Mouse (Mus musculus): Measurements from ENCODE around the gene Gpr157.

The Gpr157 gene

DNA sequence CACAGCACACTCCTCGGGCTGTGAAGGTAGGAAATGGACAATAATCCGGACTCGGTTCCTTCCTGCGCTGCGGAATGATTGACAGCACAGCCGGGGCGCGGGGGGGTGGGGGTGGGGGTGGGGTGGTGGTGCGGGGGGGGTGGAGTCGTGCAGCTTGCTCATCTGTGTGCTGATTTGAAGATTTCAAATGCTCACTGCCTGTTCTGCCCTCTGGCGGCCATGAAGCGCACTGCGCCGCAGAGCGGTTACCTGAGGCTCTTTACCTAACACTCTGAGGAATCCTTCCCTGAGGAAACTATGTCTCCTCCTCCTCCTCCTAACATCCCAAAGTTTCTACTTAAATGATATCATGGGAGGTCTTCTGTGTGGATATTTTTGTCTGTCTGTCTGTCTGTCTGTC is 25.7 kb downstream of the Gpr157 start:
- peak; percentile 79 to 80 for DNase-seq

DNA sequence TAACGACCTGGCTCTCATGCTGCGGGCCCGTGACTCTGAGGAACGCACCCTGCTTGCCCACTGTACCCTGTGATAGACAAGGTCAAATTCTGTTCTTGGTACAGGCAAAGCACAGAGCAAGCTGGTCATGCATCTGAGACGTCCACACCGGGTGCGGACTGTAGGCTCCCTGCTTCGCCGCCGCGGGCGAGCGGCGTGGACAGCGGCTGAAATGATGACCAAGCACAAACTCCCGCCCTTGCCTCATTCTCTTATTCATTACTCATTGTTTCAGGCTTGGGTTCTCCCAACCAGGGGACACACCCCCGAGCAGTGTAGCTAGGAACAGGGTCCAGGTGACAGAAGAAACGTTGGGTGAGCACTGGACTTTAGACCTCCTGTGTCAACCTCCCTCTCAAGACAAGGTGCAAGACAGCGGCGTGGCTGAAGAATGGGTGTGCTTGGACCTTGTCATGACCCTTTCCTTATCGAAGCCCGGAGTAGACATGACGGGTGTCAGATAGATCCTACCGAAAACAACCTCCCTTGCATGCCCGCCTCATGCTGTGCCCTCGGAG is 27.4 kb downstream of the Gpr157 start:
- DNase-seq = no peak

DNA sequence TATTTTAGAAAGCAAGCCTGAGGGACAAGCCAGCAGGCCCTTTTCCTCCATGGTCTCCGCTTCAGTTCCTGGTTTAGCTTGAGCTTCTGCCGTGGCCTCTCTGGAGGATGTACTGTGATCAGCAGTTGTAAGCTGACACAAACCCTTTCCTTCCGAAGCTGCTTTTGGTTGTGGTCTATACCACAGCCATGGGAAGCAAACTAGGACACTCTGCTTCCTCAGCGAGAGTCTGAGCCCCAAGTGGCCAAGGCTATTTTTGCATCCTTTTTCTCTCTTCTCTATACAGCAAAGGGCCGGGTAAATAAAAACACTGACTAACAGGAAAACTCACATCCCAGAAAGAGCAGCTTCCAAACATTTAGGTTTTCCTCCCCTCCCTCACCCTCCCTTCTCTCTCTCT is 30.1 kb downstream of the Gpr157 start:
- no peak for DNase-seq

DNA sequence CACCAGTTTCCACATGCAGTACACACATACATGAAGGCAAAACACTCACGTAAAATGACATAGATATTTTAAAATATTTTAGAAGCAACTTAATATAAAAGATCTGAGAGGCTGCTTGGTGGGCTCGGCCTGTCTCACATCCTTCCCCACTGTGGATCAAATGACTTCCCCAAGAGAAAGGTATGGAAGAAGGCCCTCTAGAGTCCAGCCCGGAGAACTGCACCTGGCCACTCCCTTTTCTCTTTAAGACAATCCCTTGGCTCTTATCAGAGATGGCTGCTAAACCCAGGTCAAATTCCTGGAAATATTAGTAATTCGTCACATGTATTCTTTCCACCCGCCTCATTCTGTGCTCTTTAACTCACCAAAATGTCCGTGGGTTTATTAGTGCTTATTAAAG is 31.0 kb downstream of the Gpr157 start:
- peak in 1 of 2 experiments; percentile 14 for DNase-seq

DNA sequence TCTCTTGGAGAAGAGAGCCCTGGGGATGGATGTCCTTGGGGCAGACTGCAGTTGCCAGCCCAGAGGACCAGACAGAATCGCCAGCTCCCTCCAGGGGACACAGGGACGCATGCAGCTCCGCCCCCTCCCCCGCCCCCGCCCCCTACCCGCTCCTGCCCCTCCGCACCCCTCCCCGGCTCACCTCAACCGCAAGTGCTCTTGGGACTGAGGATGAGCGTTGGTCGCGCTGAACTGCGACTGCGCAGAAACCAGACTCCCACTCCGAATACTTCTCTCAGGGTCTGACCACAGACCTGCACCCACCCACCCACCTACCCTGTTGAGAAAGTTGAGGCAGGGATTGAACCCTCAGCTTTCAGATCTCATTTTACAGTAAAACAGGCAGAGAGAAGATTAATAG is 31.9 kb downstream of the Gpr157 start, which contains the start of gene Slc2a5:
Slc2a5 (plus strand) TSS at position 229 of the 400 bp plus-strand sequence.
- no peak for DNase-seq

DNA sequence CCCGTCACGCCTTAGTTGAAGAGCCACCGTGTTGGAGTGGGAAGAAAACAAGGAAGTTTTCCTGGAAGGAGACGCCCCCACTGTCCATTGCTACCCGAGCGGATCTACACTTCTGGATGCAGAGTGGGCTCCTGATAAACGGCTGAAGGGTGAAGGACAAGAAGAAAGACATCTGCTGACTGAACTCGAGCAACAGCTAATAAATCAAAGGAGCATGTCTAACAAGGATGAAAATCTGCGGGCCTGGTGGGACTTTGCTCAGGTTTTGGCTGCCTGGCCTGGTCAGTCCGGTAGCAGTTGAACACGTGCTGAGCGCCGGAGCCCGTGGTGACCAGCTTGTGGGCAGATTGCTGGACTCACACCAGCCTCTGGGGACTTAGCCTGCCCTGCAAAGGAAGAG is 32.5 kb downstream of the Gpr157 start:
- no peak for DNase-seq

DNA sequence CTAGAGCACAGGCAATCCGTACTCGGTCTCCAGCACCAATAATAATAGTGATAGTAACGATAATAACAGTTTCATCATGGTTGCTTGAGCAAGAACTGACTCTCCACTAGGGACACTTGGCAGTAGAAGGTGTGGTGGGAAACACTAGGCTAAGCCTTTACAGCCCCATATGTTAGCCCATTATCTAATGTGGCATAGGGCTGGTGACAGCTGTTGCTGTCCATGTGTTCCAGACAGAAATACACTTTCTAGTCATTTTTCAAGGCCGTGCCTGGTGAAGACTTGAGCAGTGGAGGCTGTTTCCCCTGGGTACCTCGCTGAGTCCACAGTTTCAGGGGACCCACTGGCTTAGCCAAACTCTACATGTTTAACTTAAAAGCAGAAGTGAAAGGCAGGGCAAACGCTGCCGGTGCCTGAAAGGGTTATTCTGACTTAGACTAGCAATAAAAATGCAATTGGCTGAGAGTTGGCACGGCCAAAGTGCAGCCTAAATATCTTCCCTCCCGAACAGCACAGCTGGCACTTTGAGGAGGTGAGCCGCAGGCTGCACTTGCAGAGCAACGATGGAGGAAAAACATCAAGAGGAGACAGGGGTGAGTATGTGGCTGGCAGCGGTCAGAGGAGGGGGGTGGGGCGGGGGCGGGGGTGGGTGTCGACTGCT is 33.1 kb downstream of the Gpr157 start:
- DNase-seq = peak; percentile 63 to 65

DNA sequence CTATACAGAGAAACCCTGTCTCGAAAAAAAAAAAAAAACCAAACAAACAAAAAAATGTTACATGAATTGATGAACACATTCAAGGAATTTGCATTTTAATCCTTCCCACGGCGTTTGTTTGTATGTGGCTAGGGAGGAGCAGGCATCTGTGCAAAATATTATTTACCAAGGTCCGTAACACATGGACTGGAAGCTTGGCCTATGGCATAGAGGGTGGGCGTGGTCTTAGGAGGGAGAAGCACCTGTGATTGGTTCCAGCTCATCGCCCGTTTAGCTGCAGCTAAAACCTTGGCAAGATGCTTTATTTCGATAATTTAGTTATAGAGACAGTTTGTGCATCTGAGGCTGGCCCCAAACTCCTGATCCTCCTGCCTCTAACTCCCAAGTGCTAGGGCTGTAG is 34.3 kb downstream of the Gpr157 start:
- no peak for DNase-seq

DNA sequence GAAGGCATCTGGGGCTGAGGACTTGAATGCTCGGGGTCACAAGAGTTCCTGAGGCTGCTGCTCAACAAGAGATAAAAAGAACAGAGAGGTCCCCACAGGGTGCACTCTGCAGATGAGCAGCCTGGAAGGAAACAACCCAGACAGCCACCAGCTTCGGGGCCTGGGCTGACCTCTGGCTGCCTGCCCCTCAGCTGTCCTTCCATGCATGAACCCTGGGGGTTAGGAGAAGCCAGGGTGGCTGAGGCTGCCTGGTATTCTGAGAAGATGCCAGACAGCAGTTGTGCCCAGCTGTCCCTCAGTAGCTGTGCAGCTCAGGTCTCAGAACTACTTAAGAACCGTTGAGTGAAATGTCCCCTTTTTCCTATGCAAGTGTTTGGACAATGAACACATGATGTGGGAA is 35.3 kb downstream of the Gpr157 start:
- DNase-seq = no peak

DNA sequence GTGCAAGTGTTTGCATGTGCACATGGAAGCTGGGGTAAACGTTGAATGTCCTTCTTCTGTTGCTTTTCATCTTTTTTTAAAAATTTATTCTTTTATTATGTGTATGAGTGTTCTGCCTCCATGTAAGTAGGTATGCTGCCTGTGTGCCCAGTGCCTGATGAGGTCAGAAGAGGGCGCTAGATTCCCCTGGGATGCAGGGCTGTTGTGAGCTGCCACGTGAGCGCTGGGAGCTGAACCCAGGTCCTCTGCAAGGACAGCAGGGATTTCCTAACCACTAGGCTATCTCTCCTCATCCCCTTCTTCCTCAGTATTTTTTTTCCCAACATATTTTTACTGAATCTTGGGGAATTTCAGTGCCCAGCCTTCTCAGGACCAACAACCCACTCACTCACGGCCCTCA is 39.2 kb downstream of the Gpr157 start:
- no peak for DNase-seq

DNA sequence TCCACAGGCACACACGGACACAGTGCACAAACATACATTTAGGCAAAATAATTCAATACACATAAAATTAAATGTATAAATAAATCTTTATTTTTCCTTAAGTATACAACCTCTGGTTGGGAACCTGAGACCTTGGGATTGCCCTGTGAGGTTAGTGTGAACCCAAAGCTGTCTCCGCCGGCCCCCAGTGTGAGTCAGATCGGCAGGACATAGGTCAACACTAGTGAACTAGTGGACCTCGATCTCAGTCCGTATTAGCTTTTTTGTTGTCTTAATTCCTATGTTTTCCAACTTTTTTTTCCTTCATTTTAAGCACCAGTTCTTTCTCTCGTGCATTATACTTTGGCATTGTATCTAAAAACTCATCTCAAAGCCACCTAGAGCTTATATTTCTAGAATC is 40.7 kb downstream of the Gpr157 start:
- no peak for DNase-seq

DNA sequence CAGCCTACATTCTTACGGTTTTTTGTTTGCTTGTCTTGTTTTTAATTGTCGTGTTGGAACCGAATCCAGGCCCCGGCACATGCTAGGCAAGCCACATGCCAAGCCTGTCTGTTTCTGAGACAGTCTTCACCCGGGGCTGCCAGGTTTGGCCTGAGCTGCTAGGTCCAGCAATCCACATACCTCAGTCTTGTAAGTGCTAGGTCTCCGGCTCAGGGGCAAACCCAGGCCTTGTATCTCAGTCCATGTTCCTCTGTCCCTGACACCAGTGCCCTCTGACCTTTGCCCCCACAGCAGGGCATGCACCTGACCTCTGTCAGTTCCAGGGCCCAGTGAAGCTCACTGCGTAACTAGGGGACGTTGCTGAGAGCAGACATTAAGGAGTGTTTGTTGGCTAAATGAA is 41.4 kb downstream of the Gpr157 start:
- DNase-seq = no peak

DNA sequence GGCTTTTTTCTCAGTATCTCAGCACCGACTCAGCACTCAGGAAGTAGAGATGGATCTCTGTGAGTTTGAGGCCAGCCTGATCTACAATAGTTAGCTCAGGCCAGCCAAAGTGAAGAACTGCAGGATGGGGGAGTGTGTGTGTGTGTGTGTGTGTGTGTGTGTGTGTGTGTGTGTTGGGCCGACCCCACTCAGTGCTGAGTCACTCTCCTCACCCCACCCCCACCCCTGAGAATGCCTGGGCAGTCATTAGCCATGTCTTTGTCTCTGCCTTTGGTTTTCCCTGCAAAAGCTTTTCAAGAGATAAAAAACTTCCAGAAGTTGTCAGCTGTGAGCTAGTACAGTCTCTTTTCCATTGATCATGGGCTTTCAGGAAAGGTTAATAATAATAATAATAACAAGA is 43.5 kb downstream of the Gpr157 start:
- DNase-seq = no peak

DNA sequence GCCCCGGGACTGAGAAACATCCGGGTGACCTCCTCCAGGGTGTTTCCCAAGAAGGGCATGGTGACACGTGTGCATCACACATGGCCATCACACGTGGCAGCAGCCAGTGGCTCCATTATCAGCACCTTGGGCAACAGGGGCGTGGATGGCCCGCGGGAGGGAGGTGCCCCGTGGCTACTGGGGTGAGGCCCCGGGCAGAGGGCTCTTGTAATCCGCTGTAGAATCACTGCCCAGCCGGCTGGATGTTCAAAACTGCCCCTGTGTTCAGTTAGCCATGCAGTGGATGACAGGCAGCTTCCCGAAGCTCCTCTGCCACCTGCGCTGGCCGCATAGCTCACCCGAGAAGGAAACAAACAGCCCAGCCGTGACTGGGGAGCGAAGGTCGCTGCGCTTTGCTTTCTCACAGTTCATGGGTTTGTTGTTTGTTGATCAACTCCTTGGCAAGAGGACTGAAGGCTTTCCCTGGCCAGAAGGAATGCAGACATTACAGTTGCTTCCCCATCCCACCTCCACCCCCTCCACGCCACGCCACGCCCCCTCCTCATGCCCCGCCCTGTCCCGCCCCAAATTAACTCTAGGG is 45.6 kb downstream of the Gpr157 start:
- peak; percentile 22 to 24 for DNase-seq

DNA sequence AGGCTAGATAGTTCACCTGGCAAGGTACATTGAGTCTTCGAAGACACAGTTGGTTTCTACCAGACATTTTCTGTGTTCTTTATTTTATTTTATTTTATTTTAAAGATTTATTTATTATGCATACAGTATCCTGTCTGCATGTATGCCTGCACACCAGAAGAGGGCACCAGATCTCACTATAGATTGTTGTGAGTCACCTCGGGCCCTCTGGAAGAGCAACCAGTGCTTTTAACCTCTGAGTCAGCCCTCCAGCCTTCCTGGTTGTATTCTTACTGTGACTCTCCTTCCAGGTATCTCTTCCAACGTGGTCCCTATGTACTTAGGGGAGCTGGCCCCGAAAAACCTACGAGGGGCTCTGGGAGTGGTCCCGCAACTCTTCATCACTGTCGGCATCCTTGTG is 48.1 kb downstream of the Gpr157 start:
- DNase-seq = no peak

DNA sequence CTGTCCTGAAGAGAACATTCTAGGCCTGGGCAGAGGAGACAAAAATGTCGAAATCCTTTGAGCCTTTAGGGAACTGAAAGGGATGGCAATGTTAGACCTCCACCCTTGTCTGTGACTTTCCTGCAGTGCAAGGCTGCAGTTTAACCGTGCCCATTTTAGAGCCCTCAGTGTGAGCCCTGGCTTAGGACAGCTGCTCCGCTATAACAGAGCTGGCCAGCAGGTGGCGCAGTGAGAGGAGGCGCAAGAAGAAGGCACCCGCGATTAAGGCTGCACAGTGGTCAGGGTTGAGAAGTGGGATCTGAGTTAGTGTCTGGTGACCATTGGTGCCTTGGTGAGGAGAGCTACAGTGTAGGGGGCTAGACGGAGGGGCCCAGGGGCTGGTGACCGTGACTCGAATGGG is 49.5 kb downstream of the Gpr157 start:
- peak; percentile 82 to 83 for DNase-seq

DNA sequence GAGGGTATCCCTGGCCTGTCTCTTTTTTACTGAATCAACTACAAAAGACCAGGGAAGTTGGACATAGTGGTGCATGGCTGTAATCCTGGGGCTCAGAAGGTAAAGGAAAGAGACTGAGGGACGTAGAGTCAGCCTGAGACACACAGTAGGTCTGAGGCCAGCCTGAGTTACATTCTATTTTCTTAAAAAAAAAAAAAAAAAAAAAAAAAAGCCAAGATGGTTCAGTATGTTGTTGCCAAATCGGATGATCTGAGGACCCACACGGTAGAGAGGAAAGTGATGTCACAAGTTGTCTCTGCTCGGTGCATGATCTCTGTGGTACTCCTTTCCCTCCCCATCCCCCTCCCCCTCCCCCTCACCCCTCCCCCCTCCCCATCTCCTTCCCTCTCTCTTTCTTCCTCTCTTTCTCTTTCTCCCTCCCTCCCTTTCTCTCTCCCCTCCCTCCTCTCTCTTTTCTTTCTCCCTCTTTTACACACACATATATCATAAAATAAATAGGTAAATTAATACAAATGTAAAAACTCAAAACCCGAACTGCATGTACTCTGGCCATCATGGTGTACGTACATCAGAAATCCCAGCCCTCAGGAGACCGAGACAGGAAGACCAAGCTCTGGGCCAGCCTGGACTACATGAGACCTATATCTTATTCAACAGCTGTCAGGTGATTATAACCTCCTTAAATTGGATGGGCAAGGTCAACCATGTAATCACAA is 50.4 kb downstream of the Gpr157 start:
- no peak for DNase-seq

DNA sequence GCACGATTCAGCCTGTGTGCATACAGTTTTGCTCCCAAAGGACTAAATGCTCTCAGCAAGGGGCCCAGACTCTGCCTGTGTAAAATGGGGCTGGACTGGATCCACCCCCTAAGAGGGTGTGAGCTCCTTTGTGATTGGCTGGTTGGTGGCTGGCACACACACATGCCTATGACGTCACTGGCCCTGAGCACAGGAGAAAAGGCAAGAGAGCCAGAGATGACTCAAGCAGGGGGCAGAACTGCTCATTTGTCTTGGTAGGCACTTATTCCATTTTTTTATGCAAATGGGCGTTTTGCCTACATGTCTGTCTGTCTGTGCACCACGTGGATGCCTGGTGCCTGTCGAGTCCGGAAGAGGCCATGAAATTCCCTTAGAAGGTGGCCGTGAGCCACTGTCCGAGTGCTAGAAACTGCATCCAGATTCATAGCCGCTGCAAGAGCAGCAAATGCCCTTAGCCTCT is 50.9 kb downstream of the Gpr157 start:
- peak; percentile 51 to 58 for DNase-seq

DNA sequence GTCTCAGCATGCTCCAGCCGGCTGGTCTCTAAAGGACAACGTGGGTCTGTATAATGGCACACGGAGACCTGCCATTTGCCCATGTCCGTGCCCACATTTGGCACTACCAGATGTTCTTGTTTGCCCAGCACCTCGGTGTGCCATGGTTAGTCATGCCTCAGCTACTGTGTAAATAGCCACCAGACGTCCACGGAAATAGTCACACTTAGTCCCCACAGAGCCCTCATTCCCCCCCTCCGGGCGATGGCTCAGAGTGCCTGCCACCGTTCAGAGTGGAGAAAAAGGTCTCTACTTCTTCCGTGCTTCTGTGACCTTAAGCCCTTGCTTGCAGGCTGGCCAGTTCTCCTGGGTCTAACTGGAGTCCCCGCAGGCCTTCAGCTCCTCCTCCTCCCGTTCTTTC is 51.9 kb downstream of the Gpr157 start:
- DNase-seq = no peak

DNA sequence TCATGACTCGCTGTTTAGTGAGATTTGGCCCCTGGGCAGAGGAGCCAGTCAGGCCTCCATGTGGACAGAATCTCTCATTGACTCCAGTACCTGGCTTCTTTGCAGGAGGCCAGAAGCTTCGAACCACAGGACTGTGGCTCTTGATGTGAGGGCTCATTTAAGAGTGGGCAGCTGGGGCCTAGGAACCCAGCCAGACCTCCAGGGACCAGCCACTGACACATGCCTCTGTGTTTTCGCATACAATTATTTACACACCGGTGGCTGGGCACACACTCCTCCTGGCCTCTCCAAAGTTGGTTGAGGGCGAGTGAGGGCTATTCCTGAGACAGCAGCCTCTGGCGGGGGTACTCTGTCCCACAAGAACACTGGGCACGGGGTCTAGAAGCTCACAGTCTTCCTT is 53.2 kb downstream of the Gpr157 start:
- DNase-seq = no peak

DNA sequence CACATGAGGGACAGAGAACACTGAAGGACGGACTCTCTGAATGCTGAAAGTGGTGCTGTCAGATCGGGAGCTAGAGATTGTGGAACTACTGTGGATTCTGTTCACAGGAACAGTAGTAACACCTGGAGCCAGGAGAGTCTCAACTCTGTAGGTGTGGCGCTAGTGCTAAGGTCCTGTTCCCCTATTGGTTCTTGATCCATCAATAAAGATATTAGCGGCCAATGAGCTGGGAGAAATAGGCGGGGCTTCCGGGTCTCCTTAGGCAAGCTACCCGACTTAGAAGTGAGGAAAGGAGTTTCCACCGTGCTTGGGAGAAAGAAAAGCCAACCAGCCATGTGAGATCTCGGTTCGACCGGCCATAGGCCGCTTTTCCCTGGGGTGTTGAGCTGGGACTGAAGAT is 57.1 kb downstream of the Gpr157 start:
- no peak for DNase-seq

DNA sequence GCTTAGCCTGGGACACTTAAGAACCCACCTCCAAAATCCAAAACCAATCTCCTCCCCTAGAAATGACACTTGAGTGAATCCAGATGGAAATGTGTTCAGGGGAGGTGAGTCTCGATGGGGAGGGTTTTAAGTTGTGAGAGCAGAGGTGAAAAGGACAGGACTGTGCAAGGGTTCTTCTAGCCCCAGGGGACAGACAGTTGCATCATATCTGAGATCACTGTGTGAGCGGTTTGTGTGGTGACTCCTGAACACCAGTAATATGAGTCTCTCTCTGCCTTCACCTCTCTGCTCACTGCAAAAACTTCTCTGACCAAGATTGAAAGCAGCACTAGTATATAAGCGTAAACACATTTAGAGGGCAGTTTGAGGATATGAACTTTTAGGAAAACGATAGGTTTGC is 59.1 kb downstream of the Gpr157 start:
- no peak for DNase-seq

DNA sequence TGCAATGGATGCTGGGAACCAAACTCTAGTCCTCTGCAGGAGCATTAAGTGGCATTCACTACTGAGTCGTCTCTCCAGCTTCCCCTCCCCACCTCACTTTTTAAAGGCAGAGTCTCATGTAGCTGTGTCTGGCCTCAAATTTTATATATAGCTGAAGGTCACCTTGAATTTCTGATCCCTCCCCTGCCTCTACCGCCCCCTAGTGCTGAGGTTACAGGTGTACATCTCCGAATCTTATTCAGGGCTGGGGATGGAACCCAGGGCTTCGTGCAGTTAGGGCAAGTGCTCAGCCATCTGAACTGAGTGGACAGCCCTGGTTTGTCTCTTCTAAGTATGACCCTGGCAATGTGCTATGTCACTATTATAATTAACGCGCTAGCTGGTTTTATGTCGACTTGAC is 63.9 kb downstream of the Gpr157 start:
- peak; percentile 25 to 34 for DNase-seq

DNA sequence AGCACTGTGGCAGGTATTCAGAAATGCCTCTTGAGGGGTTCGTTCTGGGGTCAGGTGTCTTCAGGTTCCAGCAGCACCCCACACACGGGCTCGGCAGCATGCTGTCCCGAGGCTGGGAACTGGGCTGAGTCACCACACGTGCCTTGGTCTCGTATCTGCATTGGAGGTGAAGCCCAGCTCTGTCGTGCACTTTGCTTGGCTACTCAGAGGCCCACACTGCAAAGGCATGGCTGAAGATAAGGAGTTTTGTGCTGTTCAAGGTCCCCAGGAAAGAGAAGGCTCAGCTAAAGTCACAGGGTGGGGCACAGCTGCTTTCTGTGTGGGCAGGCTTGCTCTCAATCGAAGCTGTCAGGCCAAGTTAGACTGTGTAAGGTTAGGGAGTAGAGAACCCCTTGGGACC is 65.3 kb downstream of the Gpr157 start:
- DNase-seq = no peak
